Mouse (Mus musculus) kidney, embryonic 15.5 days (tissue): ENCODE results near the gene Ppargc1a. TPM values are rescaled to one million over a fixed set of nuclear protein-coding genes. Genes with fewer than 3 reads are reported as not detected.

Experiments
- ATAC-seq: fragments of 200-750 bp; cut with Nextera tagmentation; replicated peaks from 2 replicates; pipeline ENCODE4 v1.8.0; 2017; ENCODE audit warnings: moderate TSS enrichment; ENCODE audit not compliant: low FRiP score
- H3K27ac ChIP-seq: fragments of 300-500 bp; sonication (generic); 2 replicates; pipeline ENCODE4 v1.5.1; 2015; ENCODE audit warnings: mild to moderate bottlenecking, inconsistent platforms
- H3K27me3 ChIP-seq: fragments of 300-500 bp; sonication (generic); 2 replicates; pipeline ENCODE4 v1.6.1; 2015; ENCODE audit warnings: inconsistent platforms
- H3K36me3 ChIP-seq: fragments of 300-500 bp; sonication (generic); 2 replicates; pipeline ENCODE4 v1.6.1; 2015; ENCODE audit warnings: inconsistent platforms
- H3K4me1 ChIP-seq: fragments of 300-500 bp; sonication (generic); 2 replicates; pipeline ENCODE4 v1.6.1; 2015; ENCODE audit warnings: inconsistent platforms
- H3K4me2 ChIP-seq: fragments of 300-500 bp; sonication (generic); 2 replicates; pipeline ENCODE4 v1.6.1; 2015; ENCODE audit warnings: moderate library complexity, mild to moderate bottlenecking, inconsistent platforms
- H3K4me3 ChIP-seq: fragments of 300-500 bp; sonication (generic); replicated peaks from 2 replicates; pipeline ENCODE4 v1.5.1; 2015; ENCODE audit warnings: mild to moderate bottlenecking, inconsistent platforms
- H3K9ac ChIP-seq: fragments of 300-500 bp; sonication (generic); 2 replicates; pipeline ENCODE4 v1.6.1; 2015; ENCODE audit warnings: mild to moderate bottlenecking, inconsistent platforms
- H3K9me3 ChIP-seq: fragments of 300-500 bp; sonication (generic); replicated peaks from 2 replicates; pipeline ENCODE4 v1.6.1; 2016; ENCODE audit warnings: inconsistent platforms
- WGBS: fragments of 180-500 bp; shearing (Covaris S2); methylation state at CpG from one replicate; pipeline ENCODE4 v1.1.7; 2015; ENCODE audit warnings: mixed read lengths; 5-methylcytosine and 5-hydroxymethylcytosine counted together
- polyA plus RNA-seq: library from polyadenylated mRNA; unstranded; fragments of >200 nt; fragmentation: Nextera tagmentation; extraction: Ambion mirVana; gene quantifications from 2 replicates; pipeline ENCODE4 v1.2.1, GENCODE M21; 2015

The Ppargc1a gene
- polyA plus RNA-seq, 1 experiment from 2014 or later = 18.7 TPM

- peak overlapping the region; percentile 48 for H3K9ac ChIP-seq
- peaks cover 24% of the 10 kb centered on the region for H3K4me1 ChIP-seq
- peak overlapping the region; percentile 87 for H3K27ac ChIP-seq
- H3K4me2 ChIP-seq = peak overlapping the region; percentile 59
- 10% methylated on average over 12 of the region's 12 CpGs for whole genome bisulfite sequencing
- H3K36me3 ChIP-seq = no peaks in the 10 kb centered on the region
- peak overlapping the region; percentile 58 for H3K4me3 ChIP-seq
- 0 out of 2 replicates have a peak, but pooled peaks have one; percentile 29 for ATAC-seq
- H3K27me3 ChIP-seq = peaks cover 4% of the 10 kb centered on the region; the same call in 1 of the 2 replicates
- H3K9me3 ChIP-seq = no peaks in the 10 kb centered on the region
These were observed 15.6 kb downstream of the Ppargc1a start for GRCm38 (mm10) chr5:51551852-51552482.

- no peaks in the 10 kb centered on the region; the same call in 1 of the 2 replicates for H3K36me3 ChIP-seq
- H3K4me3 ChIP-seq = no peak overlapping the region
- no peaks in the 10 kb centered on the region for H3K9me3 ChIP-seq
- no peak overlapping the region for H3K9ac ChIP-seq
- H3K4me1 ChIP-seq = peaks cover 9% of the 10 kb centered on the region
- 64% methylated on average over 6 of the region's 6 CpGs for WGBS
- no peak overlapping the region for H3K4me2 ChIP-seq
- no peak for ATAC-seq
- no peak overlapping the region for H3K27ac ChIP-seq
- peaks cover 4% of the 10 kb centered on the region; the same call in 1 of the 2 replicates for H3K27me3 ChIP-seq
These were observed 20.0 kb downstream of the Ppargc1a start for GRCm38 (mm10) chr5:51547442-51548035.

GRCm38 (mm10) chr5:51546817-51547216, 20.7 kb downstream of the Ppargc1a start:
- peaks cover 9% of the 10 kb centered on the region for H3K4me1 ChIP-seq
- H3K4me2 ChIP-seq = no peak overlapping the region
- no peak overlapping the region for H3K9ac ChIP-seq
- WGBS = 78% methylated on average over 3 of the region's 3 CpGs
- no peak for ATAC-seq
- H3K27me3 ChIP-seq = peaks cover 4% of the 10 kb centered on the region; the same call in 1 of the 2 replicates
- H3K9me3 ChIP-seq = no peaks in the 10 kb centered on the region
- H3K4me3 ChIP-seq = no peak overlapping the region
- no peak overlapping the region for H3K27ac ChIP-seq
- no peaks in the 10 kb centered on the region; the same call in 1 of the 2 replicates for H3K36me3 ChIP-seq

GRCm38 (mm10) chr5:51545133-51546049, 22.1 kb downstream of the Ppargc1a start:
- 70% methylated on average over 7 of the region's 7 CpGs for WGBS
- H3K27ac ChIP-seq = no peak overlapping the region
- no peak overlapping the region for H3K4me3 ChIP-seq
- no peak overlapping the region for H3K4me2 ChIP-seq
- H3K9ac ChIP-seq = no peak overlapping the region
- no peaks in the 10 kb centered on the region for H3K9me3 ChIP-seq
- peaks cover 4% of the 10 kb centered on the region; the same call in 1 of the 2 replicates for H3K4me1 ChIP-seq
- peaks cover 3% of the 10 kb centered on the region; the same call in 1 of the 2 replicates for H3K27me3 ChIP-seq
- ATAC-seq = no peak
- H3K36me3 ChIP-seq = no peaks in the 10 kb centered on the region; the same call in 1 of the 2 replicates

GRCm38 (mm10) chr5:51544141-51544735, 23.3 kb downstream of the Ppargc1a start:
- H3K9ac ChIP-seq = no peak overlapping the region
- H3K4me3 ChIP-seq = no peak overlapping the region
- no peaks in the 10 kb centered on the region for H3K27me3 ChIP-seq
- H3K27ac ChIP-seq = no peak overlapping the region
- WGBS = 49% methylated on average over 8 of the region's 8 CpGs
- no peaks in the 10 kb centered on the region; the same call in 1 of the 2 replicates for H3K36me3 ChIP-seq
- no peaks in the 10 kb centered on the region for H3K4me1 ChIP-seq
- H3K9me3 ChIP-seq = no peaks in the 10 kb centered on the region
- H3K4me2 ChIP-seq = no peak overlapping the region
- peak; percentile 33; the same call in 1 of the 2 replicates for ATAC-seq

- Histone ChIP-seq H3K4me2 (no peak overlapping the region), H3K9me3 (no peaks in the 10 kb centered on the region), H3K4me1 (no peaks in the 10 kb centered on the region), H3K4me3 (no peak overlapping the region), H3K27me3 (no peaks in the 10 kb centered on the region), H3K27ac (no peak overlapping the region), H3K36me3 (no peaks in the 10 kb centered on the region; the same call in 1 of the 2 replicates), H3K9ac (no peak overlapping the region)
- no peak for ATAC-seq
- WGBS = 71% methylated on average over 3 of the region's 3 CpGs
These were observed 26.0 kb downstream of the Ppargc1a start for GRCm38 (mm10) chr5:51541557-51541956.

- 91% methylated on average over 4 of the region's 4 CpGs for WGBS
- Histone ChIP-seq H3K4me1 (no peaks in the 10 kb centered on the region), H3K4me3 (no peak overlapping the region), H3K9ac (no peak overlapping the region), H3K9me3 (no peaks in the 10 kb centered on the region), H3K27me3 (no peaks in the 10 kb centered on the region), H3K4me2 (no peak overlapping the region), H3K36me3 (no peaks in the 10 kb centered on the region), H3K27ac (no peak overlapping the region)
- ATAC-seq = no peak
These were observed 26.7 kb downstream of the Ppargc1a start for GRCm38 (mm10) chr5:51540816-51541215.

GRCm38 (mm10) chr5:51539563-51539962, 28.0 kb downstream of the Ppargc1a start:
- Histone ChIP-seq H3K9me3 (no peaks in the 10 kb centered on the region), H3K36me3 (no peaks in the 10 kb centered on the region), H3K4me1 (no peaks in the 10 kb centered on the region), H3K4me3 (no peak overlapping the region), H3K4me2 (no peak overlapping the region), H3K27me3 (no peaks in the 10 kb centered on the region), H3K27ac (no peak overlapping the region), H3K9ac (no peak overlapping the region)
- ATAC-seq = no peak

- ATAC-seq = no peak
- Histone ChIP-seq H3K9ac (no peak overlapping the region), H3K27me3 (no peaks in the 10 kb centered on the region), H3K4me2 (no peak overlapping the region), H3K9me3 (no peaks in the 10 kb centered on the region), H3K4me1 (no peaks in the 10 kb centered on the region), H3K27ac (no peak overlapping the region), H3K36me3 (no peaks in the 10 kb centered on the region), H3K4me3 (no peak overlapping the region)
- WGBS = 82% methylated on average over 6 of the region's 6 CpGs
These were observed 29.2 kb downstream of the Ppargc1a start for GRCm38 (mm10) chr5:51538319-51538718.

GRCm38 (mm10) chr5:51537646-51538030, 29.9 kb downstream of the Ppargc1a start:
- Histone ChIP-seq H3K4me2 (no peak overlapping the region), H3K9me3 (no peaks in the 10 kb centered on the region), H3K4me3 (no peak overlapping the region), H3K4me1 (no peaks in the 10 kb centered on the region), H3K27ac (no peak overlapping the region), H3K9ac (no peak overlapping the region), H3K27me3 (no peaks in the 10 kb centered on the region), H3K36me3 (no peaks in the 10 kb centered on the region)
- ATAC-seq = no peak

- H3K4me2 ChIP-seq = no peak overlapping the region
- H3K27ac ChIP-seq = no peak overlapping the region
- no peaks in the 10 kb centered on the region for H3K27me3 ChIP-seq
- H3K9me3 ChIP-seq = no peaks in the 10 kb centered on the region
- WGBS = 61% methylated on average over 7 of the region's 7 CpGs
- H3K4me3 ChIP-seq = no peak overlapping the region
- no peak overlapping the region for H3K9ac ChIP-seq
- ATAC-seq = no peak
- no peaks in the 10 kb centered on the region for H3K36me3 ChIP-seq
- no peaks in the 10 kb centered on the region for H3K4me1 ChIP-seq
These were observed 30.4 kb downstream of the Ppargc1a start for GRCm38 (mm10) chr5:51537009-51537645.
